Mouse (Mus musculus): Measurements from ENCODE around the gene Ifnl3. TPM values are rescaled to one million over a fixed set of nuclear protein-coding genes. Genes with fewer than 3 reads are reported as not detected.
"Not testable (repeated sequence)": the region's sequence is repeated elsewhere in the genome, so short reads cannot be mapped to it uniquely, and the experiment has no call there.

Gene Ifnl3
- polyA plus RNA-seq, 1 experiment, result not detected

- Histone ChIP-seq H3K27me3 (ENCODE audit: control insufficient read depth, insufficient read depth, low read length) (no peaks in the 10 kb centered on the region), H3K4me1 (ENCODE audit: control insufficient read depth, insufficient read depth, insufficient read length, low read length) (no peaks in the 10 kb centered on the region; the same call in 1 of the 2 replicates), H3K4me3 (ENCODE audit: low read depth, low read length) (no peak overlapping the region), H3K36me3 (ENCODE audit: control insufficient read depth, insufficient read depth, low read length) (no peaks in the 10 kb centered on the region), H3K27ac (ENCODE audit: insufficient read depth, low read depth, low read length) (no peak overlapping the region)
- WGBS, result 3% methylated on average over 19 of the region's 19 CpGs
- TF ChIP-seq POLR2A (IDR thresholded peaks at IDR 0.05; ENCODE audit: low read depth, low read length) (no peak), CTCF (IDR thresholded peaks at IDR 0.05; ENCODE audit: extremely low read depth, insufficient read length, insufficient replicate concordance, low read depth, low read length) (peak; percentile 87)
Measured at GRCm38 (mm10) chr7:28527922-28528719, 5.5 kb downstream of the Ifnl3 start.

GRCm38 (mm10) chr7:28532005-28532404, 9.4 kb downstream of the Ifnl3 start:
- Histone ChIP-seq H3K4me3 (ENCODE audit: low read depth, low read length) (no peak overlapping the region), H3K27ac (ENCODE audit: insufficient read depth, low read depth, low read length) (no peak overlapping the region), H3K36me3 (ENCODE audit: control insufficient read depth, insufficient read depth, low read length) (no peaks in the 10 kb centered on the region), H3K27me3 (ENCODE audit: control insufficient read depth, insufficient read depth, low read length) (no peaks in the 10 kb centered on the region), H3K4me1 (ENCODE audit: control insufficient read depth, insufficient read depth, insufficient read length, low read length) (no peaks in the 10 kb centered on the region; the same call in 1 of the 2 replicates)
- WGBS, result 87% methylated on average over 8 of the region's 8 CpGs
- TF ChIP-seq CTCF (IDR thresholded peaks at IDR 0.05; ENCODE audit: extremely low read depth, insufficient read length, insufficient replicate concordance, low read depth, low read length), result no peak
- TF ChIP-seq POLR2A (IDR thresholded peaks at IDR 0.05; ENCODE audit: low read depth, low read length), result no peak

GRCm38 (mm10) chr7:28538886-28539285, 16.2 kb downstream of the Ifnl3 start:
- WGBS, result 74% methylated on average over 6 of the region's 6 CpGs
- not testable (repeated sequence) for H3K4me1 ChIP-seq (ENCODE audit: control insufficient read depth, insufficient read depth, insufficient read length, low read length); H3K36me3 ChIP-seq (ENCODE audit: control insufficient read depth, insufficient read depth, low read length); H3K4me3 ChIP-seq (ENCODE audit: low read depth, low read length); H3K27me3 ChIP-seq (ENCODE audit: control insufficient read depth, insufficient read depth, low read length); H3K27ac ChIP-seq (ENCODE audit: insufficient read depth, low read depth, low read length)

- Histone ChIP-seq H3K4me1 (ENCODE audit: control insufficient read depth, insufficient read depth, insufficient read length, low read length) (peaks cover 8% of the 10 kb centered on the region), H3K4me3 (ENCODE audit: low read depth, low read length) (no peak within 1 kb of the TSS), H3K27me3 (ENCODE audit: control insufficient read depth, insufficient read depth, low read length) (peaks cover 5% of the 10 kb centered on the region; the same call in 1 of the 2 replicates), H3K36me3 (ENCODE audit: control insufficient read depth, insufficient read depth, low read length) (no peaks in the 10 kb centered on the region), H3K27ac (ENCODE audit: insufficient read depth, low read depth, low read length) (no peak within 1 kb of the TSS)
- 21% methylated on average over 4 of the region's 4 CpGs for WGBS
- TF ChIP-seq CTCF (IDR thresholded peaks at IDR 0.05; ENCODE audit: extremely low read depth, insufficient read length, insufficient replicate concordance, low read depth, low read length) (no peak), POLR2A (IDR thresholded peaks at IDR 0.05; ENCODE audit: low read depth, low read length) (no peak)
Measured at GRCm38 (mm10) chr7:28540526-28540925, 17.9 kb downstream of the Ifnl3 start, which contains the start of gene Sycn. TSS of gene Sycn (plus strand) at chr7:28540885.

GRCm38 (mm10) chr7:28544051-28544601, 21.5 kb downstream of the Ifnl3 start:
- Histone ChIP-seq H3K4me1 (ENCODE audit: control insufficient read depth, insufficient read depth, insufficient read length, low read length) (peaks cover 8% of the 10 kb centered on the region), H3K27me3 (ENCODE audit: control insufficient read depth, insufficient read depth, low read length) (peaks cover 18% of the 10 kb centered on the region), H3K4me3 (ENCODE audit: low read depth, low read length) (0 out of 2 replicates have a peak overlapping the region, but pooled peaks have one; percentile 2), H3K27ac (ENCODE audit: insufficient read depth, low read depth, low read length) (no peak overlapping the region), H3K36me3 (ENCODE audit: control insufficient read depth, insufficient read depth, low read length) (no peaks in the 10 kb centered on the region)
- TF ChIP-seq CTCF (IDR thresholded peaks at IDR 0.05; ENCODE audit: extremely low read depth, insufficient read length, insufficient replicate concordance, low read depth, low read length), result no peak
- TF ChIP-seq POLR2A (IDR thresholded peaks at IDR 0.05; ENCODE audit: low read depth, low read length), result no peak
- WGBS, result 8% methylated on average over 27 of the region's 27 CpGs

- Histone ChIP-seq H3K4me3 (ENCODE audit: low read depth, low read length) (no peak overlapping the region), H3K36me3 (ENCODE audit: control insufficient read depth, insufficient read depth, low read length) (no peaks in the 10 kb centered on the region), H3K27me3 (ENCODE audit: control insufficient read depth, insufficient read depth, low read length) (peaks cover 18% of the 10 kb centered on the region), H3K27ac (ENCODE audit: insufficient read depth, low read depth, low read length) (no peak overlapping the region), H3K4me1 (ENCODE audit: control insufficient read depth, insufficient read depth, insufficient read length, low read length) (peaks cover 8% of the 10 kb centered on the region)
- TF ChIP-seq CTCF (IDR thresholded peaks at IDR 0.05; ENCODE audit: extremely low read depth, insufficient read length, insufficient replicate concordance, low read depth, low read length) (no peak), POLR2A (IDR thresholded peaks at IDR 0.05; ENCODE audit: low read depth, low read length) (no peak)
- 27% methylated on average over 14 of the region's 14 CpGs for WGBS
Measured at GRCm38 (mm10) chr7:28545048-28545890, 22.6 kb downstream of the Ifnl3 start.

- no peaks in the 10 kb centered on the region for H3K36me3 ChIP-seq (ENCODE audit: control insufficient read depth, insufficient read depth, low read length)
- TF ChIP-seq POLR2A (IDR thresholded peaks at IDR 0.05; ENCODE audit: low read depth, low read length) (no peak), CTCF (IDR thresholded peaks at IDR 0.05; ENCODE audit: extremely low read depth, insufficient read length, insufficient replicate concordance, low read depth, low read length) (no peak)
- H3K4me3 ChIP-seq (ENCODE audit: low read depth, low read length), result no peak overlapping the region
- H3K27ac ChIP-seq (ENCODE audit: insufficient read depth, low read depth, low read length), result no peak overlapping the region
- H3K4me1 ChIP-seq (ENCODE audit: control insufficient read depth, insufficient read depth, insufficient read length, low read length), result peaks cover 6% of the 10 kb centered on the region
- 57% methylated on average over 7 of the region's 7 CpGs for WGBS
- peaks cover 18% of the 10 kb centered on the region for H3K27me3 ChIP-seq (ENCODE audit: control insufficient read depth, insufficient read depth, low read length)
Measured at GRCm38 (mm10) chr7:28545891-28546210, 23.2 kb downstream of the Ifnl3 start.

All from small intestine, adult 2 months (tissue).